Comparison of ENCODE assay signal across 34 mouse cellular contexts in genomic region chr17:63818444-63819027, GRCm38 (mm10). TPM values are rescaled to one million over a fixed set of nuclear protein-coding genes. Genes with fewer than 3 reads are reported as not detected.
DNase-seq lines count a peak whose midpoint lies in the region; ATAC-seq and TF ChIP-seq lines count a peak whose summit lies in the region.
"Had no signal": no experiment of that assay in that cellular context is flagged by ENCODE, and none has a peak within 500 bp of the region (broad histone marks: within the 10 kb centered on the region; RNA-seq: fewer than 3 reads in every experiment).

No protein-coding gene starts in this region.

- no peaks in the 10 kb centered on the region for H3K9me3 ChIP-seq in MEL (replicated peaks; ENCODE audit: insufficient read depth, low read length)
- H3K9me3 ChIP-seq: embryonic facial prominence, embryonic 12.5 days; heart, embryonic 13.5 days; hindbrain, embryonic 13.5 days; limb, embryonic 13.5 days; neural tube, embryonic 12.5 days had no signal

- H3K79me2 ChIP-seq in MEL (ENCODE audit: control insufficient read depth, insufficient read depth, low read length, poor library complexity) = no peaks in the 10 kb centered on the region

- intact Hi-C loops in heart, postnatal 25 days (cut with DNase I) = no loop called here

- H3K36me3 ChIP-seq in MEL (ENCODE audit: control insufficient read depth in 1 of 2, insufficient read depth in 2 of 2, low read length in 2 of 2) = peaks cover 0 to 17% of the 10 kb centered on the region in 2 experiments; a peak in 2 of 4 replicates
- H3K36me3 ChIP-seq: embryonic facial prominence, embryonic 12.5 days; heart, embryonic 13.5 days; hindbrain, embryonic 13.5 days; limb, embryonic 13.5 days; neural tube, embryonic 12.5 days had no signal

- ATAC-seq in hematopoietic stem cell, adult 5-6 weeks (replicated peaks in 1 of 2; ENCODE audit: insufficient read depth in 1 of 2, low FRiP score in 2 of 2, low TSS enrichment in 1 of 2, low read depth in 1 of 2, poor library complexity in 2 of 2, severe bottlenecking in 2 of 2) = peak; percentile 37 to 39; a peak in 3 of 4 replicates
- ATAC-seq in megakaryocyte, adult 5-6 weeks (ENCODE audit: poor library complexity, severe bottlenecking) = peak; percentile 61
- ATAC-seq: forebrain, embryonic 14.5 days; intestine, embryonic 16.5 days; lung, postnatal 0 days; midbrain, embryonic 16.5 days had no signal

- TF ChIP-seq RAD21 in MEL (IDR thresholded peaks at IDR 0.05; ENCODE audit: low read depth, low read length) = no peak

- DNase-seq in heart, adult 11 months = peak; percentile 49
- DNase-seq in heart, postnatal 25 days (ENCODE audit: low spot score) = no peak
- peak; percentile 44 for DNase-seq in MEL (ENCODE audit: low read depth, low spot score)
- no peak for DNase-seq in urinary bladder, postnatal 36 days (ENCODE audit: low spot score in 2 of 2)
- DNase-seq in spleen, postnatal 4 days (ENCODE audit: low spot score in 2 of 2) = no peak
- no peak for DNase-seq in thymus, postnatal 36 days
- DNase-seq: adrenal gland, postnatal 36 days; cerebellum, adult 8-10 months; cerebellum, postnatal 25 days; gastrocnemius, postnatal 25 days; heart, adult 2 months; heart, postnatal 14 days; kidney, adult 9 months; kidney, postnatal 25 days; lung, adult 18-20 months; lung, postnatal 4 days; right cerebral cortex, adult 18-20 months; right cerebral cortex, postnatal 4 days had no signal

- H3K9ac ChIP-seq in MEL (ENCODE audit: control insufficient read depth, low read depth, low read length, poor library complexity, severe bottlenecking) = no peak overlapping the region
- H3K9ac ChIP-seq: embryonic facial prominence, embryonic 12.5 days; heart, embryonic 13.5 days; hindbrain, embryonic 13.5 days; limb, embryonic 13.5 days; neural tube, embryonic 12.5 days had no signal

- H3K4me3 ChIP-seq in MEL (ENCODE audit: control insufficient read depth in 1 of 2, insufficient read depth in 1 of 2, low read depth in 2 of 2, low read length in 2 of 2) = peak overlapping the region; percentile 20 to 42; a peak in 3 of 4 replicates
- H3K4me3 ChIP-seq: embryonic facial prominence, embryonic 12.5 days; heart, adult 2 months; heart, embryonic 13.5 days; hindbrain, embryonic 13.5 days; layer of hippocampus, adult 2 months; left cerebral cortex, adult 2 months; limb, embryonic 13.5 days; myocyte; neural tube, embryonic 12.5 days had no signal

- TF ChIP-seq CTCF in MEL (IDR thresholded peaks at IDR 0.05 in 2 of 3, conservative IDR thresholded peaks at IDR 0.05 in 1 of 3; ENCODE audit: control insufficient read depth in 1 of 3, insufficient read depth in 1 of 3, low read depth in 2 of 3, low read length in 3 of 3, poor library complexity in 1 of 3, severe bottlenecking in 1 of 3) = no peak

- peak in 1 of 2 experiments; percentile 57; a peak in 3 of 4 replicates for TF ChIP-seq EP300 in MEL (IDR thresholded peaks at IDR 0.05; ENCODE audit: low read depth in 1 of 2, low read length in 2 of 2)

- H3K4me1 ChIP-seq in MEL (ENCODE audit: control insufficient read depth in 1 of 2, insufficient read depth in 2 of 2, low read length in 2 of 2) = peaks cover 4 to 18% of the 10 kb centered on the region in 2 experiments
- H3K4me1 ChIP-seq: embryonic facial prominence, embryonic 12.5 days; heart, embryonic 13.5 days; hindbrain, embryonic 13.5 days; limb, embryonic 13.5 days; neural tube, embryonic 12.5 days had no signal

- H3K27ac ChIP-seq in MEL (ENCODE audit: control insufficient read depth, low read depth, low read length) = no peak overlapping the region
- H3K27ac ChIP-seq: embryonic facial prominence, embryonic 12.5 days; heart, adult 2 months; heart, embryonic 13.5 days; hindbrain, embryonic 13.5 days; layer of hippocampus, adult 2 months; left cerebral cortex, adult 2 months; limb, embryonic 13.5 days; neural tube, embryonic 12.5 days had no signal

- no peak for TF ChIP-seq POLR2A in MEL (IDR thresholded peaks at IDR 0.05; ENCODE audit: control insufficient read depth in 1 of 2, insufficient read depth in 1 of 2, low read depth in 1 of 2, low read length in 2 of 2, poor library complexity in 1 of 2)

- no peaks in the 10 kb centered on the region for H3K27me3 ChIP-seq in MEL (ENCODE audit: control insufficient read depth in 1 of 2, insufficient read depth in 2 of 2, low read length in 2 of 2)
- H3K27me3 ChIP-seq: embryonic facial prominence, embryonic 12.5 days; heart, embryonic 13.5 days; hindbrain, embryonic 13.5 days; limb, embryonic 13.5 days; neural tube, embryonic 12.5 days had no signal

TF ChIP-seq in MEL, 35 proteins besides CTCF, POLR2A, EP300 and RAD21:
- 0 out of 2 replicates have a peak, but pooled peaks have one; percentile 50 for TF ChIP-seq MYC (IDR thresholded peaks at IDR 0.05; ENCODE audit: low read depth, low read length)
- no peak for TF ChIP-seq CHD2 (IDR thresholded peaks at IDR 0.05; ENCODE audit: low read length)
- TF ChIP-seq ETS1 (IDR thresholded peaks at IDR 0.05; ENCODE audit: low read depth, low read length) = no peak
- no peak for TF ChIP-seq UBTF (IDR thresholded peaks at IDR 0.05; ENCODE audit: borderline replicate concordance, insufficient read depth, low read depth, low read length)
- TF ChIP-seq RCOR1 (IDR thresholded peaks at IDR 0.05; ENCODE audit: low read depth, low read length) = peak; percentile 6; the same call in 1 of the 2 replicates
- TF ChIP-seq KAT2A (conservative IDR thresholded peaks at IDR 0.05; ENCODE audit: low read depth, low read length) = no peak
- TF ChIP-seq ZC3H11A (IDR thresholded peaks at IDR 0.05; ENCODE audit: low read depth, low read length) = no peak
- no peak for TF ChIP-seq ZMIZ1 (IDR thresholded peaks at IDR 0.05; ENCODE audit: low read depth, low read length)
- peak; percentile 47 for TF ChIP-seq TAL1 (IDR thresholded peaks at IDR 0.05; ENCODE audit: low read length)
- TF ChIP-seq MAZ (IDR thresholded peaks at IDR 0.05; ENCODE audit: low read depth, low read length) = no peak
- peak; percentile 56; the same call in 1 of the 2 replicates for TF ChIP-seq TCF12 (IDR thresholded peaks at IDR 0.05; ENCODE audit: low read depth, low read length)
- TF ChIP-seq HCFC1 (IDR thresholded peaks at IDR 0.05; ENCODE audit: low read depth, low read length) = no peak
- TF ChIP-seq USF1 (IDR thresholded peaks at IDR 0.05; ENCODE audit: low read depth, low read length) = peak; percentile 75
- TF ChIP-seq MAFK (IDR thresholded peaks at IDR 0.05; ENCODE audit: borderline replicate concordance, low read depth, low read length) = no peak
- no peak for TF ChIP-seq CHD1 (IDR thresholded peaks at IDR 0.05; ENCODE audit: low read depth, low read length)
- TF ChIP-seq GABPA (IDR thresholded peaks at IDR 0.05; ENCODE audit: low read depth, low read length) = no peak
- peak; percentile 70 for TF ChIP-seq MAX (IDR thresholded peaks at IDR 0.05; ENCODE audit: low read length)
- TF ChIP-seq NRF1 (IDR thresholded peaks at IDR 0.05; ENCODE audit: insufficient read depth, low read depth, low read length, poor library complexity, severe bottlenecking) = no peak
- no peak for TF ChIP-seq BHLHE40 (IDR thresholded peaks at IDR 0.05; ENCODE audit: borderline replicate concordance, low read depth, low read length)
- TF ChIP-seq SMC3 (IDR thresholded peaks at IDR 0.05; ENCODE audit: low read depth, low read length) = no peak
- no peak for TF ChIP-seq ZKSCAN1 (IDR thresholded peaks at IDR 0.05; ENCODE audit: low read depth, low read length)
- no peak for TF ChIP-seq NELFE (IDR thresholded peaks at IDR 0.05; ENCODE audit: low read depth, low read length)
- no peak for TF ChIP-seq SIN3A (IDR thresholded peaks at IDR 0.05; ENCODE audit: low read length)
- 0 out of 4 replicates have a peak, but pooled peaks of 1 of the 2 experiments have one; percentile 17 for TF ChIP-seq USF2 (IDR thresholded peaks at IDR 0.05; ENCODE audit: borderline replicate concordance in 1 of 2, insufficient read depth in 1 of 2, low read depth in 1 of 2, low read length in 2 of 2)
- no peak for TF ChIP-seq ZNF384 (IDR thresholded peaks at IDR 0.05; ENCODE audit: low read depth, low read length)
- no peak for TF ChIP-seq POLR2AphosphoS5 (IDR thresholded peaks at IDR 0.05; ENCODE audit: borderline replicate concordance, low read depth, low read length)
- peak; percentile 79 for TF ChIP-seq GATA1 (IDR thresholded peaks at IDR 0.05; ENCODE audit: low read depth, low read length)
- TF ChIP-seq JUND (IDR thresholded peaks at IDR 0.05; ENCODE audit: low read depth, low read length) = no peak
TF ChIP-seq in MEL: peak in this region for 8.

RNA-seq across cellular contexts. Expression of gene Fer, which starts 44.3 kb away (rescaled TPM):
- total RNA-seq in heart, postnatal 25 days (2021) = 10 to 100 TPM; 17.4 to 17.9 TPM
- total RNA-seq in MEL (2012; rRNA removed) = 8.5 and 9.4 TPM in 2 replicates
- 10 to 100 TPM in 1 of 2 experiments, not detected in 1; 11.2 TPM for polyA plus RNA-seq in MEL (2012; ENCODE audit: insufficient read depth in 1 of 2, insufficient read length in 2 of 2, low read depth in 1 of 2, low replicate concordance in 2 of 2, missing spikeins in 1 of 2)
- total RNA-seq in hematopoietic stem cell, adult 5-6 weeks (2017) = 19.9 and 20.0 TPM in 2 replicates
- total RNA-seq in megakaryocyte, adult 5-6 weeks (2015) = 4.7 and 7.8 TPM in 2 replicates
- total RNA-seq in megakaryocyte, adult 5-6 weeks (2017) = 4.7 and 7.1 TPM in 2 replicates

RNA-seq across cellular contexts. Expression of gene A930002H24Rik, which starts 45.1 kb away (rescaled TPM):
- not detected for total RNA-seq in heart, postnatal 25 days (2021)
- 0.69 and 1.1 TPM in 2 replicates for total RNA-seq in MEL (2012; rRNA removed)
- under 1 TPM in 1 of 2 experiments, not detected in 1; 0.70 TPM for polyA plus RNA-seq in MEL (2012; ENCODE audit: insufficient read depth in 1 of 2, insufficient read length in 2 of 2, low read depth in 1 of 2, low replicate concordance in 2 of 2, missing spikeins in 1 of 2)
- not detected in 2 replicates for total RNA-seq in hematopoietic stem cell, adult 5-6 weeks (2017)
- not detected in 2 replicates for total RNA-seq in megakaryocyte, adult 5-6 weeks (2015)
- total RNA-seq in megakaryocyte, adult 5-6 weeks (2017) = 1.7 TPM in 1 of 2 replicates, not detected in the other
- total RNA-seq: gastrocnemius, adult 18-20 months; gastrocnemius, postnatal 25 days; heart, adult 2 months; heart, postnatal 14 days; layer of hippocampus, adult 2 months; layer of hippocampus, postnatal 14 days; left cerebral cortex, adult 2 months had no signal

Comparison
In these comparisons a context has a peak if more than half of its experiments do, and no peak if none do; other contexts are left out.
1. DNase-seq: peak in heart, adult 11 months (single experiment) and MEL (single experiment); none in heart, postnatal 25 days (single experiment), urinary bladder, postnatal 36 days (0 of 2), spleen, postnatal 4 days (0 of 2) and thymus, postnatal 36 days (0 of 2).